ENCODE assay signal across 13 mouse cellular contexts in genomic region chrX:161733581-161734309, GRCm38 (mm10). TPM values are rescaled to one million over a fixed set of nuclear protein-coding genes. Genes with fewer than 3 reads are reported as not detected.
"Had no signal": no experiment of that assay in that cellular context is flagged by ENCODE, and none has a peak within 500 bp of the region (broad histone marks: within the 10 kb centered on the region; RNA-seq: fewer than 3 reads in every experiment).

No protein-coding gene starts in this region.

- H3K9ac ChIP-seq: limb, embryonic 12.5 days; liver, embryonic 15.5 days had no signal

- H3K4me1 ChIP-seq: limb, embryonic 12.5 days; liver, embryonic 15.5 days; megakaryocyte, embryonic 14.5 days had no signal

- DNase-seq: kidney, adult 18-20 months; kidney, postnatal 10 days; kidney, postnatal 4 days; lung, adult 2 months; thymus, postnatal 4 days had no signal

- H3K4me3 ChIP-seq: layer of hippocampus, adult 2 months; limb, embryonic 12.5 days; liver, embryonic 15.5 days; megakaryocyte, embryonic 14.5 days had no signal

- H3K9me3 ChIP-seq: limb, embryonic 12.5 days; liver, embryonic 15.5 days; megakaryocyte, embryonic 14.5 days had no signal

- H3K27ac ChIP-seq: layer of hippocampus, adult 2 months; limb, embryonic 12.5 days; liver, embryonic 15.5 days; macrophage; stomach, postnatal 0 days had no signal

- H3K4me2 ChIP-seq: limb, embryonic 12.5 days; liver, embryonic 11.5 days; liver, embryonic 15.5 days; midbrain, embryonic 11.5 days had no signal

- H3K36me3 ChIP-seq: limb, embryonic 12.5 days; liver, embryonic 15.5 days had no signal

RNA-seq across cellular contexts. Expression of gene Rai2, which starts 16.9 kb away (rescaled TPM):
- polyA plus RNA-seq: macrophage had no signal
